Mouse (Mus musculus) embryonic facial prominence, embryonic 12.5 days (tissue): ENCODE measurements around the gene Tox3. TPM values are rescaled to one million over a fixed set of nuclear protein-coding genes. Genes with fewer than 3 reads are reported as not detected.

Experiments used
- ATAC-seq: fragments of 200-750 bp; cut with Nextera tagmentation; 2 replicates; pipeline ENCODE4 v1.8.0; 2017; ENCODE audit not compliant: insufficient number of reproducible peaks, insufficient read depth, low FRiP score, low TSS enrichment
- H3K27ac ChIP-seq: fragments of 300-500 bp; sonication (generic); 2 replicates; pipeline ENCODE4 v1.5.1; 2016; ENCODE audit warnings: mild to moderate bottlenecking
- H3K27me3 ChIP-seq: fragments of 300-500 bp; sonication (generic); 2 replicates; pipeline ENCODE4 v1.6.1; 2016; ENCODE audit warnings: mild to moderate bottlenecking, moderate library complexity
- H3K36me3 ChIP-seq: fragments of 300-500 bp; sonication (generic); 2 replicates; pipeline ENCODE4 v1.6.1; 2016; ENCODE audit warnings: mild to moderate bottlenecking
- H3K4me1 ChIP-seq: fragments of 300-500 bp; sonication (generic); 2 replicates; pipeline ENCODE4 v1.6.1; 2016
- H3K4me2 ChIP-seq: fragments of 300-500 bp; sonication (generic); replicated peaks from 2 replicates; pipeline ENCODE4 v1.6.1; 2016; ENCODE audit warnings: mild to moderate bottlenecking, moderate library complexity
- H3K4me3 ChIP-seq: fragments of 300-500 bp; sonication (generic); 2 replicates; pipeline ENCODE4 v1.5.1; 2016; ENCODE audit warnings: mild to moderate bottlenecking
- H3K9ac ChIP-seq: fragments of 300-500 bp; sonication (generic); 2 replicates; pipeline ENCODE4 v1.6.1; 2016; ENCODE audit warnings: mild to moderate bottlenecking, moderate library complexity
- H3K9me3 ChIP-seq: fragments of 300-500 bp; sonication (generic); 2 replicates; pipeline ENCODE4 v1.6.1; 2016; ENCODE audit warnings: mild to moderate bottlenecking, moderate library complexity
- WGBS: fragments of 180-500 bp; shearing (Covaris S2); methylation state at CpG from one replicate; pipeline ENCODE4 v1.1.7; 2016; 5-methylcytosine and 5-hydroxymethylcytosine counted together
- polyA plus RNA-seq: library from polyadenylated mRNA; unstranded; fragments of >200 nt; fragmentation: Nextera tagmentation; extraction: Ambion mirVana; gene quantifications from 2 replicates; pipeline ENCODE4 v1.2.1, GENCODE M21; 2016

Gene Tox3
- polyA plus RNA-seq, 1 experiment from 2014 or later, result 13.8 TPM

- WGBS, result 60% methylated on average over 2 of the region's 2 CpGs
- no peak for ATAC-seq
- Histone ChIP-seq H3K4me1 (0 out of 2 replicates have a peak, but pooled peaks cover 3% of the 10 kb centered on the region), H3K9ac (no peak overlapping the region), H3K36me3 (no peaks in the 10 kb centered on the region), H3K4me2 (no peak overlapping the region), H3K27ac (no peak overlapping the region), H3K4me3 (no peak overlapping the region), H3K9me3 (no peaks in the 10 kb centered on the region), H3K27me3 (peaks cover 6% of the 10 kb centered on the region; the same call in 1 of the 2 replicates)
These were observed 5.4 kb upstream of the Tox3 start for GRCm38 (mm10) chr8:90353499-90353898.

DNA sequence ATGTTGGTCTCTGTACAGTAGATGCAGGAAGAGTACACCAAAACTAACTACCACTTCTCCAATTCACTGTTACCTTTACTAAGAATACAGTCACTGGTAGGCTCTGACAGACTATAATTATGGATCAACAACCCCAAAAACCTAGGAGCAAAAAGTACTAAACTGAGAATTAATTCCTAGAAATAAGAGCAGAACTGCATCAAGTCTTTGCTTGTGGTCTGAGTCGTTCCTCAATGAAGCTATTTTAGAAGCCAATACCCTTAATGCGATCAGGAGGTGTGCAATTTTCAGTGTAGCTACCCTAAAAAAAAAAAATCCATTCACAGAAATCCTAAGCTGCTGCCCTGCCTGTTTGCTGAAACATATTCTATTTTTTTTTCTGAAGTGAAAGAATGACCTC lies 4.8 kb upstream of the Tox3 start:
- WGBS, result 65% methylated on average over 2 of the region's 2 CpGs
- no peak overlapping the region for H3K4me3 ChIP-seq
- no peak overlapping the region for H3K27ac ChIP-seq

GRCm38 (mm10) chr8:90349709-90350562 lies 1.8 kb upstream of the Tox3 start:
- H3K4me3 ChIP-seq, result no peak overlapping the region
- no peak for ATAC-seq
- H3K36me3 ChIP-seq, result no peaks in the 10 kb centered on the region
- no peak overlapping the region for H3K9ac ChIP-seq
- peaks cover 13% of the 10 kb centered on the region; the same call in 1 of the 2 replicates for H3K4me1 ChIP-seq
- 20% methylated on average over 13 of the region's 13 CpGs for WGBS
- no peaks in the 10 kb centered on the region for H3K9me3 ChIP-seq
- peaks cover 6% of the 10 kb centered on the region; the same call in 1 of the 2 replicates for H3K27me3 ChIP-seq
- no peak overlapping the region for H3K27ac ChIP-seq
- H3K4me2 ChIP-seq, result no peak overlapping the region

More for the DNA sequence above, 4.8 kb upstream of the Tox3 start:
- Histone ChIP-seq H3K36me3 (no peaks in the 10 kb centered on the region), H3K9ac (no peak overlapping the region), H3K9me3 (no peaks in the 10 kb centered on the region), H3K4me1 (0 out of 2 replicates have a peak, but pooled peaks cover 4% of the 10 kb centered on the region), H3K27me3 (peaks cover 6% of the 10 kb centered on the region; the same call in 1 of the 2 replicates), H3K4me2 (no peak overlapping the region)
- no peak for ATAC-seq

DNA sequence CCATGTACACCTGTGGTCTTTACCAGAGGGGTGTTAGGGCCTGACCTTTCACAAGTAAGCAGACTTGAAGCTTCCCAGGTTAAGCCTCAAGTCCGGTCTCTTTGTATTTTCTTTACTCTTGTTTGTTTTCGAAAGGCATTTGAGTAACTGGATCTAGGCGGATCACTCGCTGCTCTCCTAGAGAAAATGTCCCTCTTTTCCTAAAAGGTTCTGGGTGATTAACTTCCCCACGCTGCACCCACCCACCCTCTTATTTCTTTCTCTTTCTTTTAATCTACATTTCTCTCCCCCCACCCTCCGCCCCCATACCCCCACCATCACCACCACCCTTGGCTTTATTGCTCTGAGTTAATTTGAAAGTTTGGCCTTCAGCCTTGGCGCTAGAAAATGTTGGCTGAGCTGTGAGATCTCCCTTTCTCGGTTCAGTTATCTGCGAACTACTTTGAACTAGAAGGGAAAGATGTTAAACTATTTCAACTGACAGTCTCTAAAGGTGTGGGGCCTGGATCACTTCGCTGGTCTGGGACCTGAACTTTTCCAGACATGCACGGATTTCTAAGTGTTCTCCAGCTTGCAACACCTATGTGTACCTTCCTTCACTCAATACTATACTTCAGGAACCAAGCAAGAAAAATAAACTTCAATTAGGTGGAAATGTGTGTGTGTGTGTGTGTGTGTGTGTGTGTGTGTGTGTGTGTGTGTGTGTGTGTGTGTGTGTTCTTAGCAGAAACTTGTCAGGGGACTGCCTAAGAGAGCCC lies 962 bp upstream of the Tox3 start:
- Histone ChIP-seq H3K36me3 (no peaks in the 10 kb centered on the region), H3K4me3 (peak overlapping the region; percentile 72), H3K4me2 (peak overlapping the region; percentile 76), H3K27me3 (peaks cover 6% of the 10 kb centered on the region; the same call in 1 of the 2 replicates), H3K9ac (no peak overlapping the region; the same call in 1 of the 2 replicates), H3K4me1 (peaks cover 13% of the 10 kb centered on the region; the same call in 1 of the 2 replicates), H3K27ac (peak overlapping the region; percentile 73), H3K9me3 (no peaks in the 10 kb centered on the region)
- WGBS, result 22% methylated on average over 11 of the region's 11 CpGs
- ATAC-seq, result no peak

- H3K27me3 ChIP-seq, result peaks cover 6% of the 10 kb centered on the region; the same call in 1 of the 2 replicates
- WGBS, result 1% methylated on average over 50 of the region's 66 CpGs
- 0 out of 2 replicates have a peak, but pooled peaks have one; percentile 22 for ATAC-seq
These were observed 464 bp downstream of the Tox3 start for GRCm38 (mm10) chr8:90347581-90348177.

GRCm38 (mm10) chr8:90346880-90347535 lies 1.1 kb downstream of the Tox3 start:
- 2% methylated on average over 21 of the region's 21 CpGs for WGBS
- ATAC-seq, result no peak
- Histone ChIP-seq H3K4me3 (peak overlapping the region; percentile 72), H3K4me2 (peak overlapping the region; percentile 76), H3K9me3 (no peaks in the 10 kb centered on the region), H3K27me3 (peaks cover 6% of the 10 kb centered on the region; the same call in 1 of the 2 replicates), H3K4me1 (peaks cover 13% of the 10 kb centered on the region; the same call in 1 of the 2 replicates), H3K9ac (peak overlapping the region; percentile 86), H3K36me3 (no peaks in the 10 kb centered on the region), H3K27ac (peak overlapping the region; percentile 73; the same call in 1 of the 2 replicates)

More at GRCm38 (mm10) chr8:90347581-90348177, 464 bp downstream of the Tox3 start:
- H3K4me1 ChIP-seq, result peaks cover 13% of the 10 kb centered on the region; the same call in 1 of the 2 replicates
- H3K36me3 ChIP-seq, result no peaks in the 10 kb centered on the region
- H3K27ac ChIP-seq, result peak overlapping the region; percentile 73
- H3K4me3 ChIP-seq, result peak overlapping the region; percentile 72
- H3K9ac ChIP-seq, result peak overlapping the region; percentile 86
- peak overlapping the region; percentile 76 for H3K4me2 ChIP-seq
- no peaks in the 10 kb centered on the region for H3K9me3 ChIP-seq

DNA sequence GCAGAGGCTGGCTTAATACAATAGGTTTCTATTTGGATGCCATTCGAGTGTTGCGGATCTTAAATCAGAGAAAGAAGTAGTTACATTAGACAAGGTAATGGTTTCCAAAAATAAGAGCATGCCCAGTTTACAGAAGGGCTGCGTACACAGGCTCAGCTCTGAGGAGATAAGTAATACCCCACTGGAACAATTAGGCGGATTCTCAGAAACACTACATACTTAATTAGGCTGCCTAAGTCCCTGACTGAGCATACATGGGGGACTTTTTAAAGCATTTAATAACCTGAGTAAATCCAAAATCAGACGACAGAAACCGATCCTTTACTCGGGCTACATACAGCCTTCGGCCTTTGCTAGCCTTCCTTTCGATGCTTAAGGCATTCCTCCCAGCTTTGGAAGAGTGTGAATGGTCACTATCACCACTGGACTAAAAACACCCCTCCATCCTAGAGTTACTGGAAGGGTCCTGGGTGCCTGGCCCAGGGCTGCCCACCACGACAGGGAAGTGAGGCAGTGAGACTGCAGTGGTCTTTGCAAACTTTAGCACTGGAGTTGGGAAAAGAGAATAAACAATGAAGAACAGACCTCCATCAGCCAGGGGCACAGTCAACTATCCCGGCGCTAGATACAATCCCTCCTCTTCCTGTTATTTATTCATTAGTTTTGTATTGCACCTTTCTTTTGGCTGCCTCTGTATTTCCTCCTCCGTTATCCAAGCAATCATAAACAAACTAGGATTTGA lies 1.8 kb downstream of the Tox3 start:
- Histone ChIP-seq H3K36me3 (no peaks in the 10 kb centered on the region), H3K9me3 (no peaks in the 10 kb centered on the region), H3K27ac (no peak overlapping the region), H3K4me1 (peaks cover 13% of the 10 kb centered on the region; the same call in 1 of the 2 replicates), H3K4me3 (peak overlapping the region; percentile 72), H3K27me3 (peaks cover 6% of the 10 kb centered on the region; the same call in 1 of the 2 replicates), H3K4me2 (peak overlapping the region; percentile 76), H3K9ac (peak overlapping the region; percentile 86)
- no peak for ATAC-seq
- WGBS, result 36% methylated on average over 13 of the region's 13 CpGs

DNA sequence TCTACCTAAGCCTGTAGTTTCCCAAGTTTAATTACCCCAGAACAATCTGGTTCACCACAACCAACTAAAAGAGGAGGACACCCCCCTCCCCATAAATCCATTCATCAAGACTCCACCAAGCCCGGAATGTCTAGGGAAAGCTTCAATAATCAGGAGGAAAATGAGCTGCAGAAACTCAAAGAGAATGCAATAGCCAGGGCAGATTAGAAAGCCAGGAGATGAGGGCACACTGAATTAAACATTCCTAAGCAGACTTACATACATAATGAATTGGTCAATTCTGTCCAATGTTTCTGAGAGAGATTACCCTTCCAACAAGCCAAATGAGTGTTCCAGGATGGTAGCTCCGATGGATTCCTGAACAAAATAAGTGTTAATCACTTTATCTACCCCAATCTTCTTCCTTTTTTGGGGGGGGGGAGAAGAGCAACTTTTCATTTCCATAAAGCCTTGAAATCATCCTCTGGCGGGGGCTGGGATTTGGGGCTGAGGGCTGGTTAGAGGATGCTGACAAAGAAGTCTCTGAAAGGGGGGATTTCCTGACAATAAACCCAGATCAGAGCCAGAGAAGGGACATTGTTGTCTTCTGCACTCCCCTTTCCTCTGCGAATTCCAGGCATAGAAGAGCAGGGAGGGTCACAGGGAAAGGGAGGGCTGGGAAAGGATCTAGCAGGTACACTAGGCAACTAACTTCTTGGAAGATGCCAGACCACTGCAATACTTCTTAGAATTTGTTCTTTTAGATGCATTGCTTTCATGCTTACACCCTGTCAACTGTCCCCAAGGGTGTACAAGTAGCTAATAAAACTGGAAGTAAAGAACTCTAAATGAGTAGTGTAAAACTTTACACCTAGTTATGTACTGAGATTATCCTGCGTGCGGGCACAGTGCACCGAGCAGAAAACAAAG lies 17.5 kb downstream of the Tox3 start:
- WGBS, result 74% methylated on average over 7 of the region's 7 CpGs

DNA sequence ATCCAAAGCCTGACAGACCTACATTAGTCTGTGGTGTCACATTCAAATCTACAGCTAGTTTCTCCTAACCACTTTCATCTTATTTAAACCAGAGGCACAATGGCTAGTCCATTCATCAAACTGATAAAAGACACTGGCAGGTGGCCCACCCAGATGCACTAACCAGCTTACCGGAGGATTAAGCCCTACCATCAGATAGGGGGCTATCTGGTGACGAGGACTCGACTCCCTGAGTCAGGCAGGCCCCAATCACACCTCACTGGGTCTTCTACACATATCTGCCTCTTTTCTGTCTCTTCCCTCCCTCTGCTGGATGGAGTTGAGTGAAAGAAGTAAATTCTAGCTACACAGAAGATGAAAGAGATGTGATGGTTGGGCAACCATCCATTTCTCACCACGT lies 24.3 kb downstream of the Tox3 start:
- H3K4me3 ChIP-seq, result no peak overlapping the region
- H3K4me1 ChIP-seq, result no peaks in the 10 kb centered on the region
- no peak overlapping the region for H3K4me2 ChIP-seq
- ATAC-seq, result no peak
- no peak overlapping the region for H3K9ac ChIP-seq
- no peaks in the 10 kb centered on the region for H3K27me3 ChIP-seq
- H3K36me3 ChIP-seq, result no peaks in the 10 kb centered on the region
- 62% methylated on average over 4 of the region's 4 CpGs for WGBS
- H3K27ac ChIP-seq, result no peak overlapping the region
- H3K9me3 ChIP-seq, result no peaks in the 10 kb centered on the region

More for the DNA sequence above, 17.5 kb downstream of the Tox3 start:
- Histone ChIP-seq H3K9ac (no peak overlapping the region), H3K4me3 (no peak overlapping the region), H3K4me1 (no peaks in the 10 kb centered on the region), H3K36me3 (no peaks in the 10 kb centered on the region), H3K27ac (no peak overlapping the region), H3K9me3 (no peaks in the 10 kb centered on the region), H3K27me3 (no peaks in the 10 kb centered on the region), H3K4me2 (no peak overlapping the region)
- no peak for ATAC-seq
